Mouse (Mus musculus) lung, postnatal 10 days (tissue): ENCODE data around the gene Camta1.
A peak's percentile ranks its signal among the peaks of the same experiment; 100 is the strongest.

Experiments used
- DNase-seq: peaks from one replicate; pipeline ENCODE4 v3.0.0; 2021

The Camta1 gene

GRCm38 (mm10) chr4:151138135-151138534, 723.5 kb downstream of the Camta1 start:
- no peak for DNase-seq

- no peak for DNase-seq
These were observed 724.0 kb downstream of the Camta1 start for GRCm38 (mm10) chr4:151137701-151138100.

GRCm38 (mm10) chr4:151135491-151135890, 726.2 kb downstream of the Camta1 start:
- DNase-seq: no peak

- no peak for DNase-seq
These were observed 727.9 kb downstream of the Camta1 start for GRCm38 (mm10) chr4:151133760-151134159.

- no peak for DNase-seq
These were observed 729.2 kb downstream of the Camta1 start for GRCm38 (mm10) chr4:151132493-151132892.

- DNase-seq: no peak
These were observed 730.8 kb downstream of the Camta1 start for GRCm38 (mm10) chr4:151130756-151131490.

- DNase-seq: no peak
These were observed 731.7 kb downstream of the Camta1 start for GRCm38 (mm10) chr4:151129725-151130557.

GRCm38 (mm10) chr4:151128641-151129541, 732.8 kb downstream of the Camta1 start:
- DNase-seq: peak; percentile 37

- no peak for DNase-seq
These were observed 733.8 kb downstream of the Camta1 start for GRCm38 (mm10) chr4:151127636-151128548.

- DNase-seq: no peak
These were observed 742.8 kb downstream of the Camta1 start for GRCm38 (mm10) chr4:151118883-151119282.

GRCm38 (mm10) chr4:151114574-151114973, 747.1 kb downstream of the Camta1 start:
- no peak for DNase-seq

GRCm38 (mm10) chr4:151111226-151111625, 750.5 kb downstream of the Camta1 start:
- no peak for DNase-seq

- peak; percentile 5 for DNase-seq
These were observed 752.8 kb downstream of the Camta1 start for GRCm38 (mm10) chr4:151108834-151109241.

GRCm38 (mm10) chr4:151108028-151108771, 753.5 kb downstream of the Camta1 start:
- peak; percentile 90 for DNase-seq

- peak; percentile 13 for DNase-seq
These were observed 754.3 kb downstream of the Camta1 start for GRCm38 (mm10) chr4:151107131-151108001.

- DNase-seq: no peak
These were observed 755.2 kb downstream of the Camta1 start for GRCm38 (mm10) chr4:151106468-151106867.

GRCm38 (mm10) chr4:151105886-151106285, 755.8 kb downstream of the Camta1 start:
- DNase-seq: no peak

- DNase-seq: no peak
These were observed 757.5 kb downstream of the Camta1 start for GRCm38 (mm10) chr4:151104147-151104546.

GRCm38 (mm10) chr4:151103646-151104045, 758.0 kb downstream of the Camta1 start:
- no peak for DNase-seq

GRCm38 (mm10) chr4:151097104-151097438, 764.6 kb downstream of the Camta1 start:
- no peak for DNase-seq
